Mouse (Mus musculus) brain, adult 10 weeks (tissue): Measurements from ENCODE around the gene Gm2007. TPM values are rescaled to one million over a fixed set of nuclear protein-coding genes. Genes with fewer than 3 reads are reported as not detected.

ENCODE experiments used
- polyA plus RNA-seq: library from polyadenylated mRNA; stranded (reverse); fragments of 350-450 nt; fragmentation: Illumina TruSeq; extraction: RNeasy Lipid Tissue Mini Kit (QIAGEN cat#74804); gene quantifications from one replicate; pipeline ENCODE4 v1.2.3, GENCODE M21; 2015; ENCODE audit warnings: low read depth, low replicate concordance

Gm2007 gene
- 54.0 TPM for polyA plus RNA-seq

DNA sequence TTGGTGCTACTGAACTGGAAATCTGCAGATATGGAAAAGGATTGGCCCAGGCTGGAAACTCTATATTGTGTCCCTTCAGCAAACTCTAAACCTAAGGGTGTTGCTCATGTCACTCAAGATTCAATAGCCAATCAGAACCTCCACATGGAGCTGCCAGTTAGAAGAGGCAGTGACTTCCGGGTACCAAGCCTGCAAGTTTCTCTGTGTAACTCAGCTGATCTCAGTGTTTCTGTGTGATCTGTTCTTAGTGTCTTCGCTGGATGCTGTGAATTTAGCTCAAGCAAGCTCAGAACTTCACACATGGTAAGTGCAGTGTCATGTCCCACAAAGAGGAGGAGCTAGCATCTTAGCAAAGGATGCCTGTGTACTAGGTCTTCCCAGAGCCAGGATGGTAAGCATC, at the start of gene Gm2007:
Gene Gm2007 (plus strand): TSS at position 301 of the 400 bp plus-strand sequence.

GRCm38 (mm10) chr2:175703546-175703945, 37.8 kb upstream of the Gm2007 start, which contains the start of gene Zfp969:
Zfp969 (minus strand) TSS chr2:175703646.

GRCm38 (mm10) chr2:175800993-175801392, 59.7 kb downstream of the Gm2007 start, which contains the start of gene Gm14288:
Gm14288 (minus strand) TSS chr2:175801093.

Other genes starting within 250 kb of the Gm2007 start
- gene Gm11007, start 97.6 kb upstream of the Gm2007 start, polyA plus RNA-seq: 54.0 TPM
- not detected for gene Zfp969, start 37.9 kb upstream of the Gm2007 start, polyA plus RNA-seq
- gene Gm14288, start 59.6 kb downstream of the Gm2007 start, polyA plus RNA-seq: 19.4 TPM
- gene Gm6710, start 127.7 kb downstream of the Gm2007 start, polyA plus RNA-seq: 24.1 TPM
- 10.2 TPM for gene Zfp966, start 189.6 kb downstream of the Gm2007 start, polyA plus RNA-seq
- gene Gm2026, start 223.8 kb downstream of the Gm2007 start, polyA plus RNA-seq: 66.6 TPM